Mouse (Mus musculus) kidney, adult 2 months (tissue): ENCODE results near the gene Gimap8.
"Not testable (repeated sequence)": the region's sequence is repeated elsewhere in the genome, so short reads cannot be mapped to it uniquely, and the experiment has no call there.

Experiments
- CTCF ChIP-seq: fragments of 200-500 bp; conservative IDR thresholded peaks from 2 replicates; pipeline ENCODE4 v1.5.1; 2011; ENCODE audit warnings: low read depth, mild to moderate bottlenecking, control low read depth, low read length, moderate library complexity, mixed read lengths; ENCODE audit not compliant: insufficient read depth, insufficient read length
- POLR2A ChIP-seq: fragments of 200-500 bp; IDR thresholded peaks from one replicate; pipeline ENCODE4 v1.6.1; 2011; ENCODE audit warnings: low read depth, low read length, control low read depth

DNA sequence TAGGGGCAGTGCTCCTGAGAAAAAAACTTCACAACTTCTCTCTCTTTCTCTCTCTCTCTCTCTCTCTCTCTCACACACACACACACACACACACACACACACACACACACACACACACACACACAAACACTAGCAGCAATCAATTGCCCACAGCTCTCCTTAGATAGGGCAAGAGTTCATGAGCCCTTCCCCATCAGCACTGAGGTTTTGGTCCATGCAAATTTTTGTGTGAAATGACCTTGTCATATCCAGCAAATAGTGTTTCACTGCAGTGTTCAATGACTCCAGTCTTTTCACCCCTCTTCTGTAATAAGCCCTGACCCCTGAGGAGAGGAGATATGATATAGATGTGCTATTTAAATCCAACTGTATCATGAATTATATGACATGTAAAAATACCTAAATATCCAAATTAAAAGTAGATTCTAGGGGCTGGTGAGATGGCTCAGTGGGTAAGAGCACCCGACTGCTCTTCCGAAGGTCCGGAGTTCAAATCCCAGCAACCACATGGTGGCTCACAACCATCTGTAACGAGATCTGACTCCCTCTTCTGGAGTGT lies 36.3 kb downstream of the Gimap8 start:
- not testable (repeated sequence) for TF ChIP-seq POLR2A, CTCF
